Mouse (Mus musculus) spleen, postnatal 10 days (tissue): ENCODE measurements around the gene Gga2.

Experiments used
- DNase-seq, 2 experiments: peaks; one replicate each; pipeline ENCODE4 v3.0.0; 2021 to 2022; ENCODE audit warnings: low spot score in 2 of 2

The Gga2 gene

GRCm38 (mm10) chr7:122020667-122021354 lies at the start of gene Gga2:
Gene Gga2 (minus strand): TSS chr7:122021222.
- DNase-seq = peak; percentile 79 to 91

- DNase-seq = peak; percentile 35 to 43
These were observed 46.7 kb upstream of the Gga2 start for GRCm38 (mm10) chr7:122067517-122068381.

GRCm38 (mm10) chr7:122066945-122067516 lies 46.0 kb upstream of the Gga2 start, which contains the start of the genes Ubfd1 and Ears2:
Gene Ubfd1 (plus strand): TSS chr7:122067175.
Gene Ears2 (minus strand): TSS chr7:122067263.
- DNase-seq = peak; percentile 83 to 94

GRCm38 (mm10) chr7:122066102-122066944 lies 45.3 kb upstream of the Gga2 start:
- DNase-seq = peak in 1 of 2 experiments; percentile 16

- DNase-seq = no peak
These were observed 44.6 kb upstream of the Gga2 start for GRCm38 (mm10) chr7:122065656-122066055.

GRCm38 (mm10) chr7:122056633-122057032 lies 35.6 kb upstream of the Gga2 start:
- DNase-seq = no peak

GRCm38 (mm10) chr7:122050834-122051233 lies 29.8 kb upstream of the Gga2 start:
- DNase-seq = no peak

GRCm38 (mm10) chr7:122048191-122048590 lies 27.2 kb upstream of the Gga2 start:
- DNase-seq = no peak

GRCm38 (mm10) chr7:122046813-122047212 lies 25.8 kb upstream of the Gga2 start:
- no peak for DNase-seq

GRCm38 (mm10) chr7:122045711-122046110 lies 24.7 kb upstream of the Gga2 start:
- no peak for DNase-seq

GRCm38 (mm10) chr7:122045181-122045634 lies 24.2 kb upstream of the Gga2 start:
- DNase-seq = no peak

- DNase-seq = no peak
These were observed 23.1 kb upstream of the Gga2 start for GRCm38 (mm10) chr7:122044106-122044505.

- no peak for DNase-seq
These were observed 13.3 kb upstream of the Gga2 start for GRCm38 (mm10) chr7:122034348-122034747.

GRCm38 (mm10) chr7:122033371-122033770 lies 12.3 kb upstream of the Gga2 start:
- no peak for DNase-seq

GRCm38 (mm10) chr7:122022131-122022530 lies 1.1 kb upstream of the Gga2 start:
- no peak for DNase-seq

- no peak for DNase-seq
These were observed 752 bp downstream of the Gga2 start for GRCm38 (mm10) chr7:122020273-122020666.

GRCm38 (mm10) chr7:122018978-122019377 lies 2.0 kb downstream of the Gga2 start:
- DNase-seq = no peak

- peak; percentile 26 to 64 for DNase-seq
These were observed 2.8 kb downstream of the Gga2 start for GRCm38 (mm10) chr7:122018247-122018646.

- no peak for DNase-seq
These were observed 5.3 kb downstream of the Gga2 start for GRCm38 (mm10) chr7:122015734-122016133.

GRCm38 (mm10) chr7:122015105-122015504 lies 5.9 kb downstream of the Gga2 start:
- DNase-seq = no peak

GRCm38 (mm10) chr7:122012949-122013348 lies 8.1 kb downstream of the Gga2 start:
- no peak for DNase-seq
